Mouse (Mus musculus) gastrocnemius, adult 2 months (tissue): ENCODE data around the gene Strn. TPM values are rescaled to one million over a fixed set of nuclear protein-coding genes. Genes with fewer than 3 reads are reported as not detected.

Experiments used
- DNase-seq: peaks from one replicate; pipeline ENCODE4 v3.0.0; 2022
- H3K27ac ChIP-seq: fragments of 200-600 bp; 2 replicates; pipeline ENCODE4 v1.8.1; 2022; ENCODE audit warnings: mild to moderate bottlenecking
- H3K4me3 ChIP-seq: fragments of 200-600 bp; 2 replicates; pipeline ENCODE4 v1.8.1; 2022; ENCODE audit warnings: mild to moderate bottlenecking, moderate library complexity
- CTCF ChIP-seq: fragments of 200-600 bp; IDR thresholded peaks from 2 replicates; pipeline ENCODE4 v1.8.1; 2022; ENCODE audit warnings: antibody characterized with exemption, mild to moderate bottlenecking, moderate library complexity
- intact Hi-C: fragments of 180-260 bp; cut with DNase I; formaldehyde crosslinking; loops from one replicate; pipeline ENCODE4 v1.15.1; 2025
- total RNA-seq, 2 experiments: library from RNA; stranded (reverse); gene quantifications; 2 replicates each; pipeline ENCODE4 v1.2.3; 2021

Gene Strn
- total RNA-seq, 2 experiments from 2014 or later = 5.4 to 7.1 TPM

GRCm38 (mm10) chr17:78737771-78738170, 775 bp upstream of the Strn start:
- no peak for TF ChIP-seq CTCF
- DNase-seq = no peak
- intact Hi-C loops = loop anchor here (5.0 kb wide), 2 partner anchors 95 to 285 kb away; partner anchors contain the start of gene Prkd3
- no peak overlapping the region for H3K27ac ChIP-seq
- no peak overlapping the region for H3K4me3 ChIP-seq

- Histone ChIP-seq H3K4me3 (peak overlapping the region; percentile 92), H3K27ac (peak overlapping the region; percentile 96)
- TF ChIP-seq CTCF = no peak
- intact Hi-C loops = loop anchor here (5.0 kb wide), 2 partner anchors 96 to 286 kb away; partner anchors contain the start of gene Prkd3
- peak; percentile 100 for DNase-seq
Measured at GRCm38 (mm10) chr17:78736473-78736988, 465 bp downstream of the Strn start.

GRCm38 (mm10) chr17:78735731-78736472, 1.1 kb downstream of the Strn start:
- intact Hi-C loops = loop anchor here (5.0 kb wide), 2 partner anchors 96 to 286 kb away; partner anchors contain the start of gene Prkd3
- no peak for TF ChIP-seq CTCF
- peak overlapping the region; percentile 96 for H3K27ac ChIP-seq
- peak overlapping the region; percentile 92 for H3K4me3 ChIP-seq
- peak; percentile 22 for DNase-seq

- H3K27ac ChIP-seq = no peak overlapping the region
- no peak for TF ChIP-seq CTCF
- peak overlapping the region; percentile 92 for H3K4me3 ChIP-seq
- DNase-seq = no peak
- intact Hi-C loops = loop anchor here (5.0 kb wide), 2 partner anchors 97 to 287 kb away; partner anchors contain the start of gene Prkd3
Measured at GRCm38 (mm10) chr17:78734806-78735205, 2.2 kb downstream of the Strn start.

- no peak overlapping the region for H3K4me3 ChIP-seq
- no peak for DNase-seq
- H3K27ac ChIP-seq = no peak overlapping the region
- TF ChIP-seq CTCF = no peak
- intact Hi-C loops = no loop called here
Measured at GRCm38 (mm10) chr17:78732056-78732455, 4.9 kb downstream of the Strn start.

GRCm38 (mm10) chr17:78726746-78727449, 10.1 kb downstream of the Strn start:
- intact Hi-C loops = no loop called here
- no peak for TF ChIP-seq CTCF
- no peak overlapping the region for H3K27ac ChIP-seq
- DNase-seq = no peak
- H3K4me3 ChIP-seq = no peak overlapping the region

GRCm38 (mm10) chr17:78724461-78725055, 12.4 kb downstream of the Strn start:
- DNase-seq = no peak
- peak overlapping the region; percentile 53 for H3K27ac ChIP-seq
- no peak overlapping the region for H3K4me3 ChIP-seq
- intact Hi-C loops = no loop called here
- no peak for TF ChIP-seq CTCF

GRCm38 (mm10) chr17:78721690-78722089, 15.3 kb downstream of the Strn start:
- Histone ChIP-seq H3K4me3 (no peak overlapping the region), H3K27ac (no peak overlapping the region)
- intact Hi-C loops = no loop called here
- no peak for TF ChIP-seq CTCF
- no peak for DNase-seq

- intact Hi-C loops = no loop called here
- Histone ChIP-seq H3K4me3 (no peak overlapping the region), H3K27ac (no peak overlapping the region)
- no peak for TF ChIP-seq CTCF
- DNase-seq = no peak
Measured at GRCm38 (mm10) chr17:78719086-78719485, 17.9 kb downstream of the Strn start.

- no peak overlapping the region for H3K27ac ChIP-seq
- intact Hi-C loops = no loop called here
- no peak overlapping the region for H3K4me3 ChIP-seq
- no peak for TF ChIP-seq CTCF
- DNase-seq = no peak
Measured at GRCm38 (mm10) chr17:78710258-78710657, 26.7 kb downstream of the Strn start.

GRCm38 (mm10) chr17:78708422-78708821, 28.6 kb downstream of the Strn start:
- H3K4me3 ChIP-seq = no peak overlapping the region
- no peak for DNase-seq
- intact Hi-C loops = loop anchor here (5.0 kb wide), 1 partner anchor 1524 kb away; no protein-coding TSS in a partner anchor
- no peak for TF ChIP-seq CTCF
- H3K27ac ChIP-seq = no peak overlapping the region

GRCm38 (mm10) chr17:78702988-78703387, 34.0 kb downstream of the Strn start:
- Histone ChIP-seq H3K27ac (no peak overlapping the region), H3K4me3 (no peak overlapping the region)
- no peak for DNase-seq
- intact Hi-C loops = no loop called here
- TF ChIP-seq CTCF = no peak

- intact Hi-C loops = no loop called here
- no peak for TF ChIP-seq CTCF
- Histone ChIP-seq H3K4me3 (no peak overlapping the region), H3K27ac (no peak overlapping the region)
- DNase-seq = no peak
Measured at GRCm38 (mm10) chr17:78698965-78699364, 38.0 kb downstream of the Strn start.
